Mouse (Mus musculus): ENCODE measurements at regions not wholly inside any gene's neighbourhood (a gene's known extent, or its start where the extent isn't known, plus 50 kb on each side); places are given as distances from the start of the nearest gene placed in this dataset.

DNA sequence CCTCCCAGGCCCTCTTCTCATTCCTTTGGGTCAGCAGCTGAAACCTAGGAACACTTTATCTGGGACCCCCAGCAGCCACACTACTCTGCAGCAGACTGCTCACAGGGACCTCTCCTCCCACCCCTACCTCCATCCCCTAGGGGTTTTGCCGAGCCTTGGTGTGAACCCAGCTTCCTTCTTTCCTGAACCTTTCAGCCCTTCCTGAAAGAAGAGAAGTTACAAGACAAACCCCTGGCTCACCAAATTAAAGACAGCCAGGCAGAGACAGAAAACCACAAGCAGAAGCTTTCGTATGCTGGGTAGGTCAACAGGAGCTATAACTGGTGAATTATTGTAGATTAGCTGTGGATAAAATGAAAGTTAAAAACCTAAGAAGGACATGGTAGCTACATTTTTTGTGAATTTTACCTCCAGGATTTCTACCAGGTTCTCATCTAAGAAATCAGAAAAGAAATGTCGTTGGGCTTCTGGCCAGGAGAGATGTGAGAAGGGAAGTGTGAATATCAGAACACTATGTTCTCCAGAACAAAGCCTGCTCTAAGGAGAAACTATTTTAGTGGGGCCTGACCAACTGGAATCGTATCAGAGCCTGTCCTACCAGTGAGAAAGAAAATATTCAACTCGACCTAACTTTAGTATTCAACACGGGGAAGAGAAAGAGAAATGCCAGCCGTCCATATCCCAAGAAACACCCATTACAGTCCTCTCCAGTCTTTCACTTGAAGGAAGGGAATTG, 147.4 kb downstream of the Snx18 start:
- TF ChIP-seq CTCF (IDR thresholded peaks at IDR 0.05; ENCODE audit: control insufficient read depth, insufficient read depth, insufficient read length) = no peak
- TF ChIP-seq USF1 (IDR thresholded peaks at IDR 0.05; ENCODE audit: low read depth) = no peak
- no peak for TF ChIP-seq MYOD1 (IDR thresholded peaks at IDR 0.05; ENCODE audit: control insufficient read depth, insufficient read length, low read depth)
- no peak for TF ChIP-seq CEBPB (IDR thresholded peaks at IDR 0.05; ENCODE audit: low read depth)
- no peak for TF ChIP-seq MAX (IDR thresholded peaks at IDR 0.05)
- no peak for TF ChIP-seq FOSL1 (IDR thresholded peaks at IDR 0.05; ENCODE audit: insufficient read depth, low read length, poor library complexity, severe bottlenecking)

Measured in C2C12 (cell line).